20 mouse cellular contexts compared by ENCODE assay signal in the genomic region with DNA sequence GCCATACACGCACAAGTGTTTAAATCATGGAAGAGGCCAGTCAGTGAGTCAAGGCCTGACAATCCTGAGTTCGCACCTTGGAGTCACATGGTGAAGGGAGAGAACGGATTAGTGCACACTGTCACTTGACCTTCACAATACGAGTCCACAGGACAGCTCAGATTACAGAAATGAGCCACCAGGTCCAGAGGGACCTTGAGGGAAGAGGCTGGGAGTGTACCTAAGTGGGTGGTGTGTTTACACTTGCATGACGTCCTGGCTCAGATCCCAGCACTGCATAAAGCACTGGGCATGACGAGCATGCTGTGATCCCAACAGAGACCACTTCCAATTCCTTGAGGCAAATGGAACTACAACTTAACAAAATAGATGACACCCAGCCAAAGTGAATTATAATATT. TPM values are rescaled to one million over a fixed set of nuclear protein-coding genes. Genes with fewer than 3 reads are reported as not detected.
A peak's percentile ranks its signal among the peaks of the same experiment; 100 is the strongest.
DNase-seq lines count a peak whose midpoint lies in the region; ATAC-seq and TF ChIP-seq lines count a peak whose summit lies in the region.
"Had no signal": no experiment of that assay in that cellular context is flagged by ENCODE, and none has a peak within 500 bp of the region (broad histone marks: within the 10 kb centered on the region; RNA-seq: fewer than 3 reads in every experiment).

No protein-coding gene starts in this region.

- H3K9ac ChIP-seq in intestine, embryonic 15.5 days: no peak overlapping the region
- no peak overlapping the region for H3K9ac ChIP-seq in intestine, postnatal 0 days (ENCODE audit: low read depth, low read length)
- no peak overlapping the region for H3K9ac ChIP-seq in liver, embryonic 16.5 days (ENCODE audit: low read depth, low read length)
- no peak overlapping the region for H3K9ac ChIP-seq in stomach, embryonic 15.5 days
- H3K9ac ChIP-seq: embryonic facial prominence, embryonic 12.5 days; liver, embryonic 14.5 days; neural tube, embryonic 15.5 days had no signal

- no peak overlapping the region for H3K4me3 ChIP-seq in intestine, embryonic 15.5 days (replicated peaks)
- no peak overlapping the region for H3K4me3 ChIP-seq in intestine, postnatal 0 days (ENCODE audit: low read depth, low read length)
- H3K4me3 ChIP-seq in liver, embryonic 16.5 days (ENCODE audit: low read depth, low read length): no peak overlapping the region
- H3K4me3 ChIP-seq in stomach, embryonic 15.5 days (replicated peaks): no peak overlapping the region
- no peak overlapping the region for H3K4me3 ChIP-seq in left cerebral cortex, adult 2 months
- H3K4me3 ChIP-seq: embryonic facial prominence, embryonic 12.5 days; forebrain, embryonic 10.5 days; midbrain, embryonic 10.5 days; neural tube, embryonic 15.5 days had no signal

- no peak for DNase-seq in liver
- DNase-seq in kidney, postnatal 25 days: peak; percentile 48 to 67
- no peak for DNase-seq in thymus, postnatal 10 days (ENCODE audit: low spot score in 2 of 2)
- no peak for DNase-seq in left cerebral cortex, adult 2 months (ENCODE audit: extremely low spot score in 1 of 2, low spot score in 2 of 2)
- DNase-seq: cerebellum, adult 11 months; cerebellum, postnatal 36 days; gastrocnemius, postnatal 14 days; heart, postnatal 36 days; right cerebral cortex, postnatal 4 days; thymus, postnatal 14 days had no signal

- H3K36me3 ChIP-seq in intestine, embryonic 15.5 days: peaks cover 11% of the 10 kb centered on the region
- H3K36me3 ChIP-seq in intestine, postnatal 0 days (ENCODE audit: control insufficient read depth, insufficient read depth): peaks cover 10% of the 10 kb centered on the region; the same call in 1 of the 2 replicates
- peaks cover 16% of the 10 kb centered on the region for H3K36me3 ChIP-seq in liver, embryonic 16.5 days (ENCODE audit: control insufficient read depth, insufficient read depth)
- peaks cover 17% of the 10 kb centered on the region for H3K36me3 ChIP-seq in stomach, embryonic 15.5 days

- peaks cover 9% of the 10 kb centered on the region for H3K4me1 ChIP-seq in intestine, embryonic 15.5 days (replicated peaks)
- 0 out of 2 replicates have a peak, but pooled peaks cover 3% of the 10 kb centered on the region for H3K4me1 ChIP-seq in intestine, postnatal 0 days (replicated peaks; ENCODE audit: control insufficient read depth, insufficient read depth, low read length)
- H3K4me1 ChIP-seq in liver, embryonic 16.5 days (ENCODE audit: control insufficient read depth, low read depth, low read length): peaks cover 2% of the 10 kb centered on the region
- H3K4me1 ChIP-seq in stomach, embryonic 15.5 days: peaks cover 6% of the 10 kb centered on the region

- intact Hi-C loops in left cerebral cortex, adult 2 months (cut with DNase I): no loop called here

- no peaks in the 10 kb centered on the region for H3K27me3 ChIP-seq in intestine, embryonic 15.5 days (replicated peaks)
- H3K27me3 ChIP-seq in intestine, postnatal 0 days (replicated peaks; ENCODE audit: control insufficient read depth, insufficient read depth, low read length): no peaks in the 10 kb centered on the region
- peaks cover 6% of the 10 kb centered on the region for H3K27me3 ChIP-seq in liver, embryonic 16.5 days (ENCODE audit: control insufficient read depth, insufficient read depth, low read depth, low read length)
- no peaks in the 10 kb centered on the region for H3K27me3 ChIP-seq in stomach, embryonic 15.5 days (replicated peaks)
- H3K27me3 ChIP-seq: embryonic facial prominence, embryonic 12.5 days; neural tube, embryonic 15.5 days had no signal

- no peak overlapping the region for H3K4me2 ChIP-seq in intestine, embryonic 15.5 days (replicated peaks)
- no peak overlapping the region for H3K4me2 ChIP-seq in intestine, postnatal 0 days (replicated peaks; ENCODE audit: low read depth)
- no peak overlapping the region for H3K4me2 ChIP-seq in liver, embryonic 16.5 days (ENCODE audit: low read depth, low read length)
- no peak overlapping the region for H3K4me2 ChIP-seq in stomach, embryonic 15.5 days
- H3K4me2 ChIP-seq: embryonic facial prominence, embryonic 12.5 days; neural tube, embryonic 15.5 days had no signal

- H3K9me3 ChIP-seq in intestine, embryonic 15.5 days: no peaks in the 10 kb centered on the region
- no peaks in the 10 kb centered on the region for H3K9me3 ChIP-seq in intestine, postnatal 0 days (ENCODE audit: control insufficient read depth)
- no peaks in the 10 kb centered on the region for H3K9me3 ChIP-seq in liver, embryonic 16.5 days (replicated peaks; ENCODE audit: control insufficient read depth, low read length)
- no peaks in the 10 kb centered on the region for H3K9me3 ChIP-seq in stomach, embryonic 15.5 days
- H3K9me3 ChIP-seq: embryonic facial prominence, embryonic 12.5 days; forebrain, embryonic 10.5 days; midbrain, embryonic 10.5 days; neural tube, embryonic 15.5 days had no signal

- ATAC-seq in intestine, embryonic 15.5 days: peak; percentile 48
- no peak for ATAC-seq in intestine, postnatal 0 days
- ATAC-seq in liver, embryonic 16.5 days (ENCODE audit: low read depth): peak; percentile 59; the same call in 1 of the 2 replicates
- peak; percentile 53; the same call in 1 of the 2 replicates for ATAC-seq in stomach, embryonic 15.5 days (ENCODE audit: insufficient read depth, low FRiP score, low read depth)
- ATAC-seq: hindbrain, postnatal 0 days had no signal

- no peak overlapping the region for H3K27ac ChIP-seq in intestine, embryonic 15.5 days
- H3K27ac ChIP-seq in intestine, postnatal 0 days (ENCODE audit: low read depth, low read length): no peak overlapping the region
- no peak overlapping the region for H3K27ac ChIP-seq in liver, embryonic 16.5 days (ENCODE audit: low read length)
- no peak overlapping the region; the same call in 1 of the 2 replicates for H3K27ac ChIP-seq in stomach, embryonic 15.5 days
- no peak overlapping the region for H3K27ac ChIP-seq in left cerebral cortex, adult 2 months
- H3K27ac ChIP-seq: embryonic facial prominence, embryonic 12.5 days; forebrain, embryonic 10.5 days; hindbrain, postnatal 0 days; liver, embryonic 14.5 days; midbrain, embryonic 10.5 days; neural tube, embryonic 15.5 days had no signal

- 41% methylated on average over 6 of the region's 6 CpGs for WGBS in intestine, embryonic 15.5 days
- 34% methylated on average over 6 of the region's 6 CpGs for WGBS in intestine, postnatal 0 days
- WGBS in liver, embryonic 16.5 days (ENCODE audit: insufficient replicate concordance): 76% methylated on average over 6 of the region's 6 CpGs
- WGBS in stomach, embryonic 15.5 days: 45% methylated on average over 6 of the region's 6 CpGs

- no peak for TF ChIP-seq CTCF in intestine, postnatal 0 days (IDR thresholded peaks at IDR 0.05; ENCODE audit: low read depth)
- TF ChIP-seq CTCF in left cerebral cortex, adult 2 months (IDR thresholded peaks at IDR 0.05): no peak

RNA-seq across cellular contexts. Expression of a gene that starts 15.1 kb away (rescaled TPM):
- 0.74 and 1.2 TPM in 2 replicates for polyA plus RNA-seq in intestine, embryonic 15.5 days (2015; fragmentation: Nextera tagmentation; extraction: Ambion mirVana)
- polyA plus RNA-seq in intestine, postnatal 0 days (2015; fragmentation: Nextera tagmentation; extraction: Ambion mirVana): 1.3 and 1.7 TPM in 2 replicates
- polyA plus RNA-seq in liver, embryonic 16.5 days (2015; fragmentation: Nextera tagmentation; extraction: Ambion mirVana): not detected in 2 replicates
- 0.99 and 1.2 TPM in 2 replicates for polyA plus RNA-seq in stomach, embryonic 15.5 days (2015; fragmentation: Nextera tagmentation; extraction: Ambion mirVana)
- 10 to 100 TPM in 1 of 2 experiments, 1 to 10 TPM in 1; 9.8 to 10.9 TPM for total RNA-seq in left cerebral cortex, adult 2 months (2021)

RNA-seq across cellular contexts. Expression of a gene that starts 33.0 kb away (rescaled TPM):
- 86.6 and 92.6 TPM in 2 replicates for polyA plus RNA-seq in intestine, embryonic 15.5 days (2015; fragmentation: Nextera tagmentation; extraction: Ambion mirVana)
- polyA plus RNA-seq in intestine, postnatal 0 days (2015; fragmentation: Nextera tagmentation; extraction: Ambion mirVana): 36.2 and 38.3 TPM in 2 replicates
- polyA plus RNA-seq in liver, embryonic 16.5 days (2015; fragmentation: Nextera tagmentation; extraction: Ambion mirVana): 51.2 and 51.9 TPM in 2 replicates
- 95.1 and 97.8 TPM in 2 replicates for polyA plus RNA-seq in stomach, embryonic 15.5 days (2015; fragmentation: Nextera tagmentation; extraction: Ambion mirVana)
- 10 to 100 TPM; 70.8 to 72.8 TPM for total RNA-seq in left cerebral cortex, adult 2 months (2021)

Comparison
In these comparisons a context has a peak if more than half of its experiments do, and no peak if none do; other contexts are left out.
1. DNase-seq: peak in kidney, postnatal 25 days (2 of 2); none in liver (single experiment), thymus, postnatal 10 days (0 of 2) and left cerebral cortex, adult 2 months (0 of 2).